In genomic region chr19:24279706-24280600, GRCm38 (mm10) we compare ENCODE assay signal across 8 mouse cellular contexts. TPM values are rescaled to one million over a fixed set of nuclear protein-coding genes. Genes with fewer than 3 reads are reported as not detected.
DNase-seq lines count a peak whose midpoint lies in the region; ATAC-seq lines count a peak whose summit lies in the region.

No protein-coding gene starts in this region.

- H3K4me3 ChIP-seq in embryonic facial prominence, embryonic 10.5 days, result peak overlapping the region; percentile 76
- peak overlapping the region; percentile 69 for H3K4me3 ChIP-seq in limb, embryonic 12.5 days (replicated peaks)
- H3K4me3 ChIP-seq in midbrain, embryonic 14.5 days (replicated peaks; ENCODE audit: low read depth, low read length), result peak overlapping the region; percentile 66

- ATAC-seq in limb, embryonic 12.5 days (ENCODE audit: insufficient number of reproducible peaks, insufficient read depth, low FRiP score, low TSS enrichment, low read depth), result peak; percentile 45
- peak; percentile 79 for ATAC-seq in midbrain, embryonic 14.5 days (ENCODE audit: low FRiP score, low TSS enrichment)

- H3K36me3 ChIP-seq in embryonic facial prominence, embryonic 10.5 days (replicated peaks), result peaks cover 28% of the 10 kb centered on the region
- peaks cover 8% of the 10 kb centered on the region; the same call in 1 of the 2 replicates for H3K36me3 ChIP-seq in limb, embryonic 12.5 days
- H3K36me3 ChIP-seq in midbrain, embryonic 14.5 days (ENCODE audit: control insufficient read depth, insufficient read depth, low read length), result no peaks in the 10 kb centered on the region

- no peaks in the 10 kb centered on the region for H3K27me3 ChIP-seq in embryonic facial prominence, embryonic 10.5 days (replicated peaks; ENCODE audit: low read depth, poor library complexity, severe bottlenecking)
- no peaks in the 10 kb centered on the region for H3K27me3 ChIP-seq in limb, embryonic 12.5 days
- no peaks in the 10 kb centered on the region for H3K27me3 ChIP-seq in midbrain, embryonic 14.5 days (ENCODE audit: control insufficient read depth, insufficient read depth, low read length)

- peak overlapping the region; percentile 79 for H3K4me2 ChIP-seq in limb, embryonic 12.5 days
- peak overlapping the region; percentile 90 for H3K4me2 ChIP-seq in midbrain, embryonic 14.5 days (ENCODE audit: low read length)

- peak overlapping the region; percentile 78 for H3K9ac ChIP-seq in limb, embryonic 12.5 days (replicated peaks)
- peak overlapping the region; percentile 68 for H3K9ac ChIP-seq in midbrain, embryonic 14.5 days (replicated peaks; ENCODE audit: low read length)

- no peaks in the 10 kb centered on the region for H3K9me3 ChIP-seq in embryonic facial prominence, embryonic 10.5 days
- no peaks in the 10 kb centered on the region for H3K9me3 ChIP-seq in limb, embryonic 12.5 days
- no peaks in the 10 kb centered on the region for H3K9me3 ChIP-seq in midbrain, embryonic 14.5 days (ENCODE audit: control insufficient read depth, low read length)

- peak overlapping the region; percentile 97 for H3K27ac ChIP-seq in embryonic facial prominence, embryonic 10.5 days (replicated peaks)
- peak overlapping the region; percentile 95 for H3K27ac ChIP-seq in limb, embryonic 12.5 days
- peak overlapping the region; percentile 81 for H3K27ac ChIP-seq in midbrain, embryonic 14.5 days (replicated peaks; ENCODE audit: low read depth, low read length)

- peak; percentile 53 to 80 for DNase-seq in urinary bladder, adult 18-20 months (ENCODE audit: low spot score in 2 of 2)
- no peak for DNase-seq in urinary bladder, postnatal 10 days (ENCODE audit: low spot score)
- peak; percentile 88 for DNase-seq in embryonic facial prominence, embryonic 10.5 days (ENCODE audit: low spot score)
- DNase-seq in heart, adult 11 months, result peak; percentile 99
- peak; percentile 89 for DNase-seq in kidney, adult 18-20 months
- DNase-seq in midbrain, embryonic 14.5 days, result peak; percentile 95
- DNase-seq in spleen, adult 12 weeks (ENCODE audit: low spot score), result peak; percentile 85

- WGBS in embryonic facial prominence, embryonic 10.5 days, result under 1% methylated on average over 78 of the region's 78 CpGs
- WGBS in limb, embryonic 12.5 days, result under 1% methylated on average over 69 of the region's 78 CpGs
- WGBS in midbrain, embryonic 14.5 days, result under 1% methylated on average over 78 of the region's 78 CpGs

- H3K4me1 ChIP-seq in embryonic facial prominence, embryonic 10.5 days, result peaks cover 11% of the 10 kb centered on the region
- H3K4me1 ChIP-seq in limb, embryonic 12.5 days (replicated peaks), result peaks cover 5% of the 10 kb centered on the region
- H3K4me1 ChIP-seq in midbrain, embryonic 14.5 days (ENCODE audit: control insufficient read depth, insufficient read depth, low read length), result peaks cover 8% of the 10 kb centered on the region; the same call in 1 of the 2 replicates

RNA-seq across cellular contexts. Expression of gene Fxn, which starts 0.5 kb away (rescaled TPM):
- polyA plus RNA-seq in embryonic facial prominence, embryonic 10.5 days (2016; fragmentation: Nextera tagmentation; extraction: Ambion mirVana), result 62.6 and 65.0 TPM in 2 replicates
- polyA plus RNA-seq in limb, embryonic 12.5 days (2016; fragmentation: Nextera tagmentation; extraction: Ambion mirVana), result 63.3 and 64.1 TPM in 2 replicates
- 37.0 and 37.9 TPM in 2 replicates for polyA plus RNA-seq in midbrain, embryonic 14.5 days (2014; fragmentation: Nextera tagmentation; extraction: Ambion mirVana)

RNA-seq across cellular contexts. Expression of gene Tjp2, which starts 55.1 kb away (rescaled TPM):
- polyA plus RNA-seq in embryonic facial prominence, embryonic 10.5 days (2016; fragmentation: Nextera tagmentation; extraction: Ambion mirVana), result 35.1 TPM in 2 replicates
- 27.7 and 28.6 TPM in 2 replicates for polyA plus RNA-seq in limb, embryonic 12.5 days (2016; fragmentation: Nextera tagmentation; extraction: Ambion mirVana)
- 6.7 and 15.5 TPM in 2 replicates for polyA plus RNA-seq in midbrain, embryonic 14.5 days (2014; fragmentation: Nextera tagmentation; extraction: Ambion mirVana)
